Mouse (Mus musculus) erythroblast, embryonic 14.5 days (primary cell): ENCODE measurements around the gene Defb22.

Source experiments
- GATA1 ChIP-seq: IDR thresholded peaks from 2 replicates; pipeline ENCODE4 v1.6.1; 2012; ENCODE audit warnings: low read length, inconsistent platforms, mixed read lengths
- TAL1 ChIP-seq: IDR thresholded peaks from 3 replicates; pipeline ENCODE4 v1.6.1; 2012; ENCODE audit warnings: low read length, inconsistent platforms, mixed read lengths

DNA sequence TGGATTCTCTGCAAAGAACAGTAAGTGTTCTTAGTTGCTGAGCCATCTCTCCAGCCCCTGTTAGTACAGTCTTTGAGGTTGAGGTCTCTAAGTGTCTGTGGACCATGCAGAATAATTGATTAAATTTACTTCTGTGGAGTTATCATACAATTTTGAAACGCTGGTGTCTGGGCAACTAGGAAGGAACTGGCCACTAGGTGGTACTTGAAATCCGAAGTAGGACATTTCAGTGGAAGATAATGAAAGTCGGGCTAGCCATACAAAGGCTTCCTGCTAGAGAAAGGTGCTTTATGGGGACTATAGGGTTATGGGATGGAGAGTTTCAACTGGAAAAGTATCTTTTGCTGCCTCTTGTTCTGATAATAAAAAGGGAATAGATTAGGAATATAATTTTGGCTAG lies 17.5 kb downstream of the Defb22 start:
- TF ChIP-seq GATA1: no peak
- no peak for TF ChIP-seq TAL1
